Comparison of ENCODE assay signal across 29 mouse cellular contexts in the genomic region with DNA sequence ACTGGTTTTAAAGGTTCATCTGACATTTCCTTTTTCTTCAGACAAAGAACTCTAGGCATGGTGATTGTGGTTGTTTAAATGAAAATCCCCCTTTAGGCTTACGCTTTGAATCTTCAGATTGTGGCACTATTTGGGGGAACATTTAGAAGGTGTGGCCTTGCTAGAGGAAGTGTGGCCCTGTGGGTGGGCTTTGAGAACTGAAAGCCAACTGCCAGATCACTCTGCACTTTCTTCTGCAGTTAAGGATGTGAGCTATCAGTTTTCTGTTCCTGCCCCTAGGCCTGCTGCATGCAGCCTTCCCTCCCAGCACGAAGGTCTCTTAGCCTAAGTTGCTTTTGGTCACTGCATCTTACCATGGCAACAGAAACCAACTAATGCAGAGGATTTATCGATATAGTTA. TPM values are rescaled to one million over a fixed set of nuclear protein-coding genes. Genes with fewer than 3 reads are reported as not detected.
A peak's percentile ranks its signal among the peaks of the same experiment; 100 is the strongest.
DNase-seq lines count a peak whose midpoint lies in the region; ATAC-seq and TF ChIP-seq lines count a peak whose summit lies in the region.
"Had no signal": no experiment of that assay in that cellular context is flagged by ENCODE, and none has a peak within 500 bp of the region (broad histone marks: within the 10 kb centered on the region; RNA-seq: fewer than 3 reads in every experiment).

No protein-coding gene starts in this region.

- no peak overlapping the region for H3K9ac ChIP-seq in ES-Bruce4 (ENCODE audit: low read depth, poor library complexity, severe bottlenecking)
- H3K9ac ChIP-seq: embryonic facial prominence, embryonic 13.5 days; hindbrain, embryonic 14.5 days; liver, embryonic 14.5 days; midbrain, embryonic 15.5 days; neural tube, embryonic 15.5 days had no signal

- H3K36me3 ChIP-seq in ES-Bruce4 (ENCODE audit: control insufficient read depth, insufficient read depth, low read length, poor library complexity, severe bottlenecking) = no peaks in the 10 kb centered on the region
- no peaks in the 10 kb centered on the region; the same call in 1 of the 2 replicates for H3K36me3 ChIP-seq in kidney, adult 2 months (ENCODE audit: control insufficient read depth, insufficient read depth, low read length)
- no peaks in the 10 kb centered on the region for H3K36me3 ChIP-seq in thymus, adult 2 months (ENCODE audit: control insufficient read depth, insufficient read depth, low read length)
- H3K36me3 ChIP-seq: neural tube, embryonic 15.5 days had no signal

- H3K4me3 ChIP-seq in ES-Bruce4 (ENCODE audit: low read depth, low read length) = no peak overlapping the region
- H3K4me3 ChIP-seq in kidney, adult 2 months (ENCODE audit: insufficient read depth, low read depth, low read length) = no peak overlapping the region
- no peak overlapping the region for H3K4me3 ChIP-seq in thymus, adult 2 months (ENCODE audit: control insufficient read depth, insufficient read depth, low read length)
- H3K4me3 ChIP-seq: embryonic facial prominence, embryonic 13.5 days; forebrain, embryonic 10.5 days; midbrain, embryonic 10.5 days; midbrain, embryonic 15.5 days; neural tube, embryonic 15.5 days had no signal

- no peaks in the 10 kb centered on the region for H3K9me3 ChIP-seq in ES-Bruce4 (replicated peaks; ENCODE audit: control insufficient read depth, insufficient read depth, low read length, poor library complexity, severe bottlenecking)
- H3K9me3 ChIP-seq: embryonic facial prominence, embryonic 13.5 days; forebrain, embryonic 10.5 days; midbrain, embryonic 10.5 days; midbrain, embryonic 15.5 days; neural tube, embryonic 15.5 days had no signal

- H3K4me1 ChIP-seq in ES-Bruce4 (ENCODE audit: control insufficient read depth, insufficient read depth, low read length) = no peaks in the 10 kb centered on the region
- peaks cover 10% of the 10 kb centered on the region; the same call in 1 of the 2 replicates for H3K4me1 ChIP-seq in kidney, adult 2 months (ENCODE audit: control insufficient read depth, insufficient read depth, low read length)
- H3K4me1 ChIP-seq in thymus, adult 2 months (replicated peaks; ENCODE audit: control insufficient read depth, insufficient read depth, low read length) = no peaks in the 10 kb centered on the region
- H3K4me1 ChIP-seq: embryonic facial prominence, embryonic 13.5 days; forebrain, embryonic 10.5 days; midbrain, embryonic 10.5 days; midbrain, embryonic 15.5 days had no signal

- peak overlapping the region; percentile 99 for H3K27ac ChIP-seq in ES-Bruce4 (ENCODE audit: insufficient read depth, low read length)
- no peak overlapping the region for H3K27ac ChIP-seq in kidney, adult 2 months (ENCODE audit: insufficient read depth, low read depth, low read length)
- no peak overlapping the region for H3K27ac ChIP-seq in thymus, adult 2 months (ENCODE audit: control insufficient read depth, insufficient read depth, low read length)
- H3K27ac ChIP-seq: embryonic facial prominence, embryonic 13.5 days; forebrain, embryonic 10.5 days; hindbrain, embryonic 14.5 days; liver, embryonic 14.5 days; macrophage; midbrain, embryonic 10.5 days; midbrain, embryonic 15.5 days; neural tube, embryonic 15.5 days had no signal

- TF ChIP-seq EP300 in ES-Bruce4 (IDR thresholded peaks at IDR 0.05; ENCODE audit: insufficient read depth, low read depth, low read length) = peak; percentile 96

- peak; percentile 17 for ATAC-seq in CD4-positive, CD25-positive, alpha-beta regulatory T cell, adult 4 months
- peak; percentile 38 for ATAC-seq in inflammation-experienced regulatory T-cells, adult 6 months
- ATAC-seq: activated CD4-positive, CD25-positive, alpha-beta regulatory T cell, adult 4 months; forebrain, embryonic 16.5 days; midbrain, embryonic 15.5 days; Patski had no signal

- H3K27me3 ChIP-seq in ES-Bruce4 (ENCODE audit: control insufficient read depth, insufficient read depth, low read length, poor library complexity, severe bottlenecking) = no peaks in the 10 kb centered on the region
- H3K27me3 ChIP-seq in kidney, adult 2 months (replicated peaks; ENCODE audit: control insufficient read depth, insufficient read depth, low read length) = no peaks in the 10 kb centered on the region
- H3K27me3 ChIP-seq in thymus, adult 2 months (ENCODE audit: control insufficient read depth, insufficient read depth, low read length) = no peaks in the 10 kb centered on the region
- H3K27me3 ChIP-seq: embryonic facial prominence, embryonic 13.5 days; midbrain, embryonic 15.5 days; neural tube, embryonic 15.5 days; Patski had no signal

- peak; percentile 4 for DNase-seq in T-cell, adult 2 months (ENCODE audit: low spot score)
- DNase-seq in kidney, adult 2 months = no peak
- DNase-seq in thymus, adult 2 months = no peak
- DNase-seq in layer of hippocampus, adult 8-10 months (ENCODE audit: low spot score in 2 of 2) = no peak
- DNase-seq in adrenal gland, postnatal 14 days = no peak
- DNase-seq: cerebellum, adult 8-10 months; cerebellum, postnatal 36 days; embryo, embryonic 11 days; heart, postnatal 36 days; kidney, adult 11 months; layer of hippocampus, adult 9-11 months; liver; lung, adult 2 months; lung, postnatal 10 days; right cerebral cortex, postnatal 25 days had no signal

- no peak for TF ChIP-seq CTCF in ES-Bruce4 (IDR thresholded peaks at IDR 0.05; ENCODE audit: low read depth, low read length)
- no peak for TF ChIP-seq CTCF in kidney, adult 2 months (conservative IDR thresholded peaks at IDR 0.05; ENCODE audit: insufficient read depth, insufficient read length, low read depth, low read length)
- no peak for TF ChIP-seq CTCF in thymus, adult 2 months (IDR thresholded peaks at IDR 0.05; ENCODE audit: borderline replicate concordance, control insufficient read depth, extremely low read depth, insufficient read depth, low read length, poor library complexity)

- WGBS in kidney, adult 2 months = 86% methylated on average over 3 of the region's 3 CpGs
- 68% methylated on average over 3 of the region's 3 CpGs for WGBS in thymus, adult 2 months

- TF ChIP-seq POLR2A in ES-Bruce4 (IDR thresholded peaks at IDR 0.05; ENCODE audit: insufficient read depth, low read length) = no peak
- no peak for TF ChIP-seq POLR2A in kidney, adult 2 months (IDR thresholded peaks at IDR 0.05; ENCODE audit: low read depth, low read length)
- no peak for TF ChIP-seq POLR2A in thymus, adult 2 months (IDR thresholded peaks at IDR 0.05; ENCODE audit: control insufficient read depth, extremely low read depth, insufficient read depth, low read length, poor library complexity)

RNA-seq across cellular contexts. Expression of gene Tet2, which starts 26.1 kb away (rescaled TPM):
- polyA plus RNA-seq in CD4-positive, CD25-positive, alpha-beta regulatory T cell, adult 4 months (2017; shearing (Covaris generic)) = 10 to 100 TPM; 47.0 to 65.9 TPM
- polyA plus RNA-seq in ES-Bruce4 (2011; ENCODE audit: insufficient read depth, insufficient read length, low read depth, missing spikeins) = 59.1 and 62.6 TPM in 2 replicates
- 10 to 100 TPM; 32.8 to 63.9 (median 50.7) TPM for polyA plus RNA-seq in inflammation-experienced regulatory T-cells, adult 6 months (2017; shearing (Covaris generic))
- polyA plus RNA-seq in kidney, adult 2 months (2012; rRNA removed) = 15.9 and 22.6 TPM in 2 replicates
- polyA plus RNA-seq in thymus, adult 2 months (2012; rRNA removed) = 13.0 and 16.2 TPM in 2 replicates
- 10 to 100 TPM; 44.9 to 50.5 (median 48.3) TPM for total RNA-seq in layer of hippocampus, adult 8-10 months (2022)
- total RNA-seq in adrenal gland, postnatal 14 days (2021) = 44.7 and 48.2 TPM in 2 replicates
